Mouse (Mus musculus): Measurements from ENCODE around the gene Amigo2.

DNA sequence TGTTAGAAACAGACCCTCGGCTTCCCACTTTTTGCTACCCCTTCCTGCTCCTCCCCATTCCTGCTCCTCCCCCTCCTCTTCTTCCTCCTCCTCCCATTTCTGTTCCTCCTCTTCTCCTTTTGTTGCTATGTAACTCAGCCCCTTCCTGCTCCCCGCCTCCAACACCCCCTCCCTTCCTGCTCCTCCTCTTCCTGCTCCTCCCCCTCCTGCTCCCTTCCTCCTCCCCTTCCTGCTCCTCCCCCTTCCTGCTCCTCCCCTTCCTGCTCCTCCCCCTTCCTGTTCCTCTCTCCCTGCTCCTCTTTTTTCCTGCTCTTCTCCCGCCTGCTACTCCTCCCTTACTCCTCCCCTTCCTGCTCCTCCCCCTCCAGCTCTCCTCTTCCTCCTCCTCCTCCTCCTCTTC is 8.7 kb upstream of the Amigo2 start:
- no peak for TF ChIP-seq POLR2A (IDR thresholded peaks at IDR 0.05; ENCODE audit: extremely low read depth, insufficient read depth, low read length)
- no peak for TF ChIP-seq CTCF (IDR thresholded peaks at IDR 0.05; ENCODE audit: low read depth, low read length)

All from liver, adult 2 months (tissue).